Mouse (Mus musculus) cortical plate, adult 2 months (tissue): Measurements from ENCODE around the gene Frmpd1.

ENCODE experiments used
- CTCF ChIP-seq: fragments of 200-500 bp; IDR thresholded peaks from 2 replicates; pipeline ENCODE4 v1.5.1; 2011; ENCODE audit warnings: mild to moderate bottlenecking, control low read depth, low read length; ENCODE audit not compliant: insufficient read depth; ENCODE audit errors: extremely low read depth
- POLR2A ChIP-seq: fragments of 200-500 bp; IDR thresholded peaks from 2 replicates; pipeline ENCODE4 v1.6.1; 2011; ENCODE audit warnings: mild to moderate bottlenecking, low read length, control low read depth; ENCODE audit not compliant: insufficient read depth; ENCODE audit errors: extremely low read depth

DNA sequence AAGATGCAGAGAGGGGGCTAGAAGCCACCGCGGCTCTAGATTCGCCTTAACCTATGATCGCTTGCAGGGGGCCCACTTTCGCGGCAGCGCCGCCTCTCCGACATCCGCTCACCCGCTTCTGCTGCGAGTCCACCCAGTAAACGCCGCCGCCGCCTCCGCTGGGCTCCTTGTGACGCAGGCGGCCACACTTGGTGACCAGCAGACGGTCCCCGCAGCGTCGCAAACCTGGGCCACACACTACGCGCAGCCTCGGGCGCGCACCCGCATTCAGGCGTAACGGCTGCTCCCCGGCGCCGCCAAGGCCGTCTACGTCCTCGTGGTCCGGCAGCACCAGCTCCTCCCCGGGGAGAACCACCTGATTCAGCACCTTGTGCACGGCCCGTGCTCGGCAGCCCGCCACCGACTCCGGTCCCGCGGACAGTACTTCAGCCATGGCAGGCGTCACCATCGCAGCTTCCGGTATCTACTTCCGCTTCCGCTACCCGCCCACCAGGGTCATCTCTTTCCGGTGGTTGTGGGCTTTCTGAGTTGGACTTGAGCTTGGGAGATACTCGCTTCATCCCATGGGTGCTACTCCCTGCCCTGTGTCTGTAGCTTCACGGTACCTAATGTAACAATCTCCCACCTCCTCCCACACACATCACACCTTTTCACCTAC is 135.6 kb downstream of the Frmpd1 start:
- TF ChIP-seq CTCF (no peak), POLR2A (peak; percentile 58)
